Mouse (Mus musculus) gastrocnemius, adult 18-20 months (tissue): ENCODE results near the gene Zfp637. TPM values are rescaled to one million over a fixed set of nuclear protein-coding genes. Genes with fewer than 3 reads are reported as not detected.

Source experiments
- total RNA-seq, 2 experiments: library from RNA; stranded (reverse); gene quantifications; 2 replicates each; pipeline ENCODE4 v1.2.3; 2021

Gene Zfp637
- total RNA-seq, 2 experiments from 2014 or later, result 40.6 to 45.1 TPM

Other genes starting within 250 kb of the Zfp637 start
- gene Zfp239, start 20.9 kb downstream of the Zfp637 start, total RNA-seq, result 1 to 10 TPM; 1.2 to 1.4 TPM
- gene Hnrnpf, start 59.1 kb downstream of the Zfp637 start, total RNA-seq, result 100 to 1,000 TPM in 1 of 2 experiments, 10 to 100 TPM in 1; 83.2 to 106 TPM
- gene Fxyd4, start 96.5 kb downstream of the Zfp637 start, total RNA-seq, result not detected
- gene Rasgef1a, start 170.3 kb downstream of the Zfp637 start, total RNA-seq, result under 1 TPM; 0.09 to 0.26 TPM